Mouse (Mus musculus): ENCODE results near the gene Dhcr7.

Dhcr7 gene

GRCm38 (mm10) chr7:143822375-143823265 is at the start of gene Dhcr7, which contains the start of gene Nadsyn1:
Gene Dhcr7, plus strand, starts transcription at chr7:143823145.
Gene Nadsyn1, minus strand, starts transcription at chr7:143822849.
- DNase-seq (ENCODE audit: low spot score in 2 of 2) = peak; percentile 97

- no peak for DNase-seq (ENCODE audit: low spot score in 2 of 2)
These were observed 46.8 kb upstream of the Dhcr7 start for GRCm38 (mm10) chr7:143776137-143776536.

- DNase-seq (ENCODE audit: low spot score in 2 of 2) = no peak
These were observed 45.6 kb upstream of the Dhcr7 start for GRCm38 (mm10) chr7:143777375-143777774.

GRCm38 (mm10) chr7:143783378-143783995 is 39.5 kb upstream of the Dhcr7 start:
- peak in 1 of 2 experiments; percentile 13 for DNase-seq (ENCODE audit: low spot score in 2 of 2)

- DNase-seq (ENCODE audit: low spot score in 2 of 2) = peak; percentile 53 to 82
These were observed 38.7 kb upstream of the Dhcr7 start, which contains the start of gene Mrgpre for GRCm38 (mm10) chr7:143783996-143784829. Gene Mrgpre, minus strand, starts transcription at chr7:143784500.

GRCm38 (mm10) chr7:143792336-143792985 is 30.5 kb upstream of the Dhcr7 start:
- DNase-seq (ENCODE audit: low spot score in 2 of 2) = no peak

- DNase-seq (ENCODE audit: low spot score in 2 of 2) = peak in 1 of 2 experiments; percentile 36
These were observed 29.8 kb upstream of the Dhcr7 start for GRCm38 (mm10) chr7:143793121-143793520.

GRCm38 (mm10) chr7:143798783-143799182 is 24.2 kb upstream of the Dhcr7 start:
- no peak for DNase-seq (ENCODE audit: low spot score in 2 of 2)

GRCm38 (mm10) chr7:143800770-143801169 is 22.2 kb upstream of the Dhcr7 start:
- no peak for DNase-seq (ENCODE audit: low spot score in 2 of 2)

GRCm38 (mm10) chr7:143801195-143802065 is 21.5 kb upstream of the Dhcr7 start:
- no peak for DNase-seq (ENCODE audit: low spot score in 2 of 2)

- no peak for DNase-seq (ENCODE audit: low spot score in 2 of 2)
These were observed 17.7 kb upstream of the Dhcr7 start for GRCm38 (mm10) chr7:143805199-143805624.

- no peak for DNase-seq (ENCODE audit: low spot score in 2 of 2)
These were observed 14.0 kb upstream of the Dhcr7 start for GRCm38 (mm10) chr7:143808909-143809308.

GRCm38 (mm10) chr7:143819201-143819600 is 3.7 kb upstream of the Dhcr7 start:
- DNase-seq (ENCODE audit: low spot score in 2 of 2) = no peak

- DNase-seq (ENCODE audit: low spot score in 2 of 2) = no peak
These were observed 1.7 kb upstream of the Dhcr7 start for GRCm38 (mm10) chr7:143821241-143821640.

- no peak for DNase-seq (ENCODE audit: low spot score in 2 of 2)
These were observed 291 bp downstream of the Dhcr7 start for GRCm38 (mm10) chr7:143823266-143823605.

GRCm38 (mm10) chr7:143826985-143827384 is 4.0 kb downstream of the Dhcr7 start:
- DNase-seq (ENCODE audit: low spot score in 2 of 2) = no peak

GRCm38 (mm10) chr7:143829504-143830331 is 6.8 kb downstream of the Dhcr7 start:
- DNase-seq (ENCODE audit: low spot score in 2 of 2) = peak; percentile 81 to 94

GRCm38 (mm10) chr7:143830399-143830798 is 7.5 kb downstream of the Dhcr7 start:
- DNase-seq (ENCODE audit: low spot score in 2 of 2) = no peak

- DNase-seq (ENCODE audit: low spot score in 2 of 2) = no peak
These were observed 9.3 kb downstream of the Dhcr7 start for GRCm38 (mm10) chr7:143832196-143832595.

- no peak for DNase-seq (ENCODE audit: low spot score in 2 of 2)
These were observed 9.7 kb downstream of the Dhcr7 start for GRCm38 (mm10) chr7:143832611-143833010.
